Mouse (Mus musculus) hindbrain, embryonic 16.5 days (tissue): ENCODE data around the gene D430042O09Rik. TPM values are rescaled to one million over a fixed set of nuclear protein-coding genes. Genes with fewer than 3 reads are reported as not detected.

ENCODE experiments used
- ATAC-seq: fragments of 200-750 bp; cut with Nextera tagmentation; 2 replicates; pipeline ENCODE4 v1.8.0; 2017; ENCODE audit warnings: moderate TSS enrichment, moderate library complexity
- H3K27ac ChIP-seq: fragments of 300-500 bp; sonication (generic); 2 replicates; pipeline ENCODE4 v1.5.1; 2014; ENCODE audit warnings: low read depth, mild to moderate bottlenecking, control low read depth, low read length, moderate library complexity
- H3K27me3 ChIP-seq: fragments of 300-500 bp; sonication (generic); replicated peaks from 2 replicates; pipeline ENCODE4 v1.6.1; 2014; ENCODE audit warnings: low read length; ENCODE audit not compliant: control insufficient read depth, insufficient read depth
- H3K36me3 ChIP-seq: fragments of 300-500 bp; sonication (generic); 2 replicates; pipeline ENCODE4 v1.6.1; 2014; ENCODE audit warnings: mild to moderate bottlenecking, low read length, moderate library complexity, mixed read lengths; ENCODE audit not compliant: control insufficient read depth, insufficient read depth
- H3K4me1 ChIP-seq: fragments of 300-500 bp; sonication (generic); 2 replicates; pipeline ENCODE4 v1.6.1; 2014; ENCODE audit warnings: low read depth, low read length; ENCODE audit not compliant: control insufficient read depth, insufficient read depth
- H3K4me2 ChIP-seq: fragments of 300-500 bp; sonication (generic); 2 replicates; pipeline ENCODE4 v1.6.1; 2014; ENCODE audit warnings: mild to moderate bottlenecking, low read length, control low read depth, moderate library complexity
- H3K4me3 ChIP-seq: fragments of 300-500 bp; sonication (generic); 2 replicates; pipeline ENCODE4 v1.5.1; 2014; ENCODE audit warnings: mild to moderate bottlenecking, low read length, control low read depth, moderate library complexity
- H3K9ac ChIP-seq: fragments of 300-500 bp; sonication (generic); 2 replicates; pipeline ENCODE4 v1.6.1; 2014; ENCODE audit warnings: low read depth, mild to moderate bottlenecking, control low read depth, low read length, moderate library complexity
- H3K9me3 ChIP-seq: fragments of 300-500 bp; sonication (generic); 2 replicates; pipeline ENCODE4 v1.6.1; 2014; ENCODE audit warnings: mild to moderate bottlenecking, low read length, moderate library complexity; ENCODE audit not compliant: control insufficient read depth
- WGBS: fragments of 180-500 bp; shearing (Covaris S2); extraction: QIAGEN DNeasy Blood & Tissue Kit; methylation state at CpG from one replicate; pipeline ENCODE4 v1.1.7; 2014; 5-methylcytosine and 5-hydroxymethylcytosine counted together
- polyA plus RNA-seq: library from polyadenylated mRNA; unstranded; fragments of >200 nt; fragmentation: Nextera tagmentation; extraction: Ambion mirVana; gene quantifications from 2 replicates; pipeline ENCODE4 v1.2.1, GENCODE M21; 2015

Gene D430042O09Rik
- polyA plus RNA-seq, 1 experiment from 2014 or later, result 5.0 TPM

- 47% methylated on average over 3 of the region's 3 CpGs for whole genome bisulfite sequencing
- H3K4me1 ChIP-seq, result no peaks in the 10 kb centered on the region
These were observed 40.5 kb downstream of the D430042O09Rik start for GRCm38 (mm10) chr7:125748186-125748585.

DNA sequence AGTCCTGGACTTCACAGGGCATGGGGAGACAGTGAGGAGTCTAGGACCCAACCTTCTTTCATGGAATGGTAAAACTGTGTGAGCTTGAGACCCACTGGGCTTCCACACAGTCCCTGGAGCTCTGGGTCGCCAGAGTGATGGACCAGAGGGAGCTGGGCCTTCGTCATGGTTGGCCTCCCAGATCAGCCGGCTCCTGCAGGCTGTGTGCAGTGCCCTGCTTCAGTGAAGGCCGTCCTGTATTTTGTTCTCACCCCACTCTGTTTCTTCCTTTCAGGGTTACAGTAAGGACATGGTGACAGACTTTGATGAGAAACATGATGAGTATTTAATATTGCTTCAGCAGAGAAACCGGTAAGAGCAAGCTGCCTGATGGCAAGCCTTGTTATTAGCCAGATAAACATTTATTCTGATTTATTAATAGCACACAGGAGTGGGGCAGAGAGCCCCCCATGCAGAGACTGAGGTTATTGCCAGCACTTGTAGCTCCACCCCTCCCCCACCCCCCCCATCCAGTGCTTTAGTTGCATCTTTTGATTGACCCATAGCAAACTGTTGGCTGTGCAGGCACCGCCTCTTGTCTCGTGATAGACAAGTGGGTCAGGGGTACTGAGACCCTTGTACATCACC, 45.1 kb downstream of the D430042O09Rik start:
- Histone ChIP-seq H3K9ac (no peak overlapping the region), H3K4me1 (no peaks in the 10 kb centered on the region), H3K4me3 (no peak overlapping the region), H3K27me3 (no peaks in the 10 kb centered on the region), H3K4me2 (no peak overlapping the region), H3K9me3 (no peaks in the 10 kb centered on the region), H3K36me3 (no peaks in the 10 kb centered on the region), H3K27ac (no peak overlapping the region)
- 82% methylated on average over 7 of the region's 7 CpGs for WGBS
- no peak for ATAC-seq

More at GRCm38 (mm10) chr7:125748186-125748585, 40.5 kb downstream of the D430042O09Rik start:
- H3K27me3 ChIP-seq, result no peaks in the 10 kb centered on the region
- ATAC-seq, result no peak
- H3K36me3 ChIP-seq, result no peaks in the 10 kb centered on the region
- no peaks in the 10 kb centered on the region for H3K9me3 ChIP-seq
- no peak overlapping the region for H3K4me3 ChIP-seq
- H3K27ac ChIP-seq, result no peak overlapping the region
- H3K4me2 ChIP-seq, result no peak overlapping the region
- no peak overlapping the region for H3K9ac ChIP-seq

DNA sequence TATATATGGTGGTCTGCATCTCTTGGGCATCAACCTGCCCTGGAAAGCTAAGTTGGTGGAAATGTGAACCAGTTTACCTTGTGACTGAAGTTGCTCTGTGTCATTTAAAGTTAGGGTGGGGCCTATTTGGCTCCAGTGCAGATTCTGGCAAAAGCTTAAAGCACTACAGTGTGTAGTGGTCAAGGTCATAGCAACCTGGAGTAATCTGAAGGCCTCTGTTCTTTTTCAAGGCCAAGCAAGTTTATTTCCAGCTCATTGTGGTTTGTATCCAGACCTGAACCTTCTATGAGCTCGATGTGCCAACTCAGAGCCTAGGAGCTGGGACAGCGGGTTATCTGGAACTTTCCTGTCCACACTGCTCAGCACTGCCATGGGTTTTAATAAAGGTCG, 45.6 kb downstream of the D430042O09Rik start:
- Histone ChIP-seq H3K27me3 (no peaks in the 10 kb centered on the region), H3K4me2 (no peak overlapping the region), H3K9ac (no peak overlapping the region), H3K4me1 (no peaks in the 10 kb centered on the region), H3K4me3 (no peak overlapping the region), H3K9me3 (no peaks in the 10 kb centered on the region), H3K36me3 (no peaks in the 10 kb centered on the region), H3K27ac (no peak overlapping the region)
- 90% methylated on average over 3 of the region's 3 CpGs for WGBS
- ATAC-seq, result no peak

DNA sequence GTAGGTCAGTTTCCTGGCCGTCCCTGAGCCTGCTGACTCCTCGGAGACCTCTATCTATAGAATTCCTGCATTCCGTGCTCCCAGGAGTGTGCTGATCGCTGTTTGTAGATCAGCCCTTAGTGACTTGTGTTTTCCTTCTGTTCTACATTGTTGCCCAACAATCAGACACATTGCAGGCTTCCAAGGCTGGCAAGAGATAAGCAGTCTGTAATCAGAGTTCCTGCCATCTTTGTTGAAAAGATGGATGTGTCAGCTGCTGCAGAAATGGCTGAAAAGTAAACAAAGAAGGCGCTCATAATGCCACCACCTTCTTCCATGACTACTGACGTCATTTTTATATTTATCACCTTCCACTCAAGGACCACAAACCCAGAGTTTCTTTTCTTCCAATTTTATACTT, 49.1 kb downstream of the D430042O09Rik start:
- Histone ChIP-seq H3K9ac (no peak overlapping the region), H3K9me3 (no peaks in the 10 kb centered on the region), H3K27me3 (no peaks in the 10 kb centered on the region), H3K36me3 (peaks cover 2% of the 10 kb centered on the region; the same call in 1 of the 2 replicates), H3K4me2 (no peak overlapping the region), H3K27ac (no peak overlapping the region), H3K4me3 (no peak overlapping the region), H3K4me1 (no peaks in the 10 kb centered on the region)
- 79% methylated on average over 6 of the region's 6 CpGs for WGBS
- no peak for ATAC-seq

GRCm38 (mm10) chr7:125757896-125758623, 50.4 kb downstream of the D430042O09Rik start:
- WGBS, result 92% methylated on average over 6 of the region's 6 CpGs
- Histone ChIP-seq H3K27me3 (no peaks in the 10 kb centered on the region), H3K36me3 (peaks cover 2% of the 10 kb centered on the region; the same call in 1 of the 2 replicates), H3K4me2 (no peak overlapping the region), H3K9ac (no peak overlapping the region), H3K27ac (no peak overlapping the region), H3K4me1 (peaks cover under 1% of the 10 kb centered on the region), H3K4me3 (no peak overlapping the region), H3K9me3 (no peaks in the 10 kb centered on the region)
- ATAC-seq, result no peak

- Histone ChIP-seq H3K4me2 (no peak overlapping the region), H3K4me3 (no peak overlapping the region), H3K4me1 (peaks cover 5% of the 10 kb centered on the region), H3K27me3 (no peaks in the 10 kb centered on the region), H3K36me3 (peaks cover 2% of the 10 kb centered on the region; the same call in 1 of the 2 replicates), H3K27ac (no peak overlapping the region), H3K9me3 (no peaks in the 10 kb centered on the region), H3K9ac (no peak overlapping the region)
- no peak for ATAC-seq
- WGBS, result 87% methylated on average over 2 of the region's 2 CpGs
These were observed 54.6 kb downstream of the D430042O09Rik start for GRCm38 (mm10) chr7:125762289-125762688.

GRCm38 (mm10) chr7:125762883-125763830, 55.5 kb downstream of the D430042O09Rik start:
- ATAC-seq, result peak; percentile 69
- Histone ChIP-seq H3K9ac (peak overlapping the region; percentile 13), H3K27ac (no peak overlapping the region), H3K27me3 (no peaks in the 10 kb centered on the region), H3K4me2 (no peak overlapping the region), H3K36me3 (peaks cover 2% of the 10 kb centered on the region; the same call in 1 of the 2 replicates), H3K4me1 (peaks cover 5% of the 10 kb centered on the region), H3K9me3 (no peaks in the 10 kb centered on the region), H3K4me3 (no peak overlapping the region)
- 38% methylated on average over 7 of the region's 7 CpGs for WGBS

GRCm38 (mm10) chr7:125764373-125764772, 56.7 kb downstream of the D430042O09Rik start:
- 89% methylated on average over 3 of the region's 3 CpGs for WGBS
- Histone ChIP-seq H3K27me3 (no peaks in the 10 kb centered on the region), H3K4me1 (peaks cover 5% of the 10 kb centered on the region), H3K9me3 (no peaks in the 10 kb centered on the region), H3K9ac (no peak overlapping the region), H3K27ac (no peak overlapping the region), H3K36me3 (peaks cover 2% of the 10 kb centered on the region; the same call in 1 of the 2 replicates), H3K4me3 (no peak overlapping the region), H3K4me2 (no peak overlapping the region)
- no peak for ATAC-seq
